Mouse (Mus musculus) brain, adult 10 weeks (tissue): Measurements from ENCODE around the gene Klf3. TPM values are rescaled to one million over a fixed set of nuclear protein-coding genes. Genes with fewer than 3 reads are reported as not detected.

Source experiments
- polyA plus RNA-seq: library from polyadenylated mRNA; stranded (reverse); fragments of 350-450 nt; fragmentation: Illumina TruSeq; extraction: RNeasy Lipid Tissue Mini Kit (QIAGEN cat#74804); gene quantifications from one replicate; pipeline ENCODE4 v1.2.3, GENCODE M21; 2015; ENCODE audit warnings: low read depth, low replicate concordance

Klf3 gene
- 17.7 TPM for polyA plus RNA-seq

GRCm38 (mm10) chr5:64802795-64803719, at the start of gene Klf3:
Gene Klf3 (plus strand): TSS chr5:64803388.

Other genes starting within 250 kb of the Klf3 start
- gene Tlr1, start 130.2 kb downstream of the Klf3 start, polyA plus RNA-seq: 0.33 TPM
- gene Tlr6, start 156.7 kb downstream of the Klf3 start, polyA plus RNA-seq: 0.39 TPM
- 6.5 TPM for gene Fam114a1, start 166.7 kb downstream of the Klf3 start, polyA plus RNA-seq